Mouse (Mus musculus) midbrain, postnatal 0 days (tissue): ENCODE data around the gene Erv3. TPM values are rescaled to one million over a fixed set of nuclear protein-coding genes. Genes with fewer than 3 reads are reported as not detected.

ENCODE experiments used
- ATAC-seq: fragments of 200-750 bp; cut with Nextera tagmentation; 2 replicates; pipeline ENCODE4 v1.8.0; 2017; ENCODE audit warnings: moderate number of reproducible peaks, mild to moderate bottlenecking, moderate TSS enrichment, moderate library complexity; ENCODE audit not compliant: low FRiP score
- DNase-seq: peaks from one replicate; pipeline ENCODE4 v3.0.0-alpha.2; 2015; ENCODE audit warnings: low spot score
- H3K27ac ChIP-seq: fragments of 300-500 bp; sonication (generic); 2 replicates; pipeline ENCODE4 v1.5.1; 2014; ENCODE audit warnings: low read depth, mild to moderate bottlenecking, low read length, mixed read lengths
- H3K27me3 ChIP-seq: fragments of 300-500 bp; sonication (generic); 2 replicates; pipeline ENCODE4 v1.6.1; 2014; ENCODE audit warnings: low read length, control low read depth, mixed read lengths; ENCODE audit not compliant: insufficient read depth
- H3K36me3 ChIP-seq: fragments of 300-500 bp; sonication (generic); 2 replicates; pipeline ENCODE4 v1.6.1; 2014; ENCODE audit warnings: low read length, control low read depth, mixed read lengths; ENCODE audit not compliant: insufficient read depth
- H3K4me1 ChIP-seq: fragments of 300-500 bp; sonication (generic); 2 replicates; pipeline ENCODE4 v1.6.1; 2014; ENCODE audit warnings: mild to moderate bottlenecking, control low read depth, antibody characterized with exemption, low read length, mixed read lengths; ENCODE audit not compliant: insufficient read depth
- H3K4me2 ChIP-seq: fragments of 300-500 bp; sonication (generic); 2 replicates; pipeline ENCODE4 v1.6.1; 2014; ENCODE audit warnings: low read depth, mild to moderate bottlenecking, low read length, mixed read lengths; ENCODE audit not compliant: poor library complexity, severe bottlenecking
- H3K4me3 ChIP-seq: fragments of 300-500 bp; sonication (generic); 2 replicates; pipeline ENCODE4 v1.5.1; 2014; ENCODE audit warnings: low read depth, mild to moderate bottlenecking, low read length, moderate library complexity
- H3K9ac ChIP-seq: fragments of 300-500 bp; sonication (generic); replicated peaks from 2 replicates; pipeline ENCODE4 v1.6.1; 2014; ENCODE audit warnings: mild to moderate bottlenecking, low read length, moderate library complexity, mixed read lengths; ENCODE audit not compliant: poor library complexity, severe bottlenecking
- H3K9me3 ChIP-seq: fragments of 300-500 bp; sonication (generic); 2 replicates; pipeline ENCODE4 v1.6.1; 2016; ENCODE audit warnings: low read length, control low read depth
- CTCF ChIP-seq: IDR thresholded peaks from 2 replicates; pipeline ENCODE4 v1.5.1; 2016; ENCODE audit warnings: antibody characterized with exemption, mild to moderate bottlenecking
- WGBS: fragments of 180-500 bp; shearing (Covaris S2); extraction: QIAGEN DNeasy Blood & Tissue Kit; methylation state at CpG from one replicate; pipeline ENCODE4 v1.1.7; 2014; 5-methylcytosine and 5-hydroxymethylcytosine counted together
- polyA plus RNA-seq: library from polyadenylated mRNA; unstranded; fragments of >200 nt; fragmentation: Nextera tagmentation; extraction: Ambion mirVana; gene quantifications from 2 replicates; pipeline ENCODE4 v1.2.1, GENCODE M21; 2015
- total RNA-seq: library from RNA; depleted of rRNA; stranded (reverse); fragments of >200 nt; gene quantifications from 2 replicates; pipeline ENCODE4 v1.2.3, GENCODE M21; 2014; rRNA removed

The Erv3 gene
- total RNA-seq (not detected in 2 replicates), polyA plus RNA-seq (not detected in 2 replicates)

DNA sequence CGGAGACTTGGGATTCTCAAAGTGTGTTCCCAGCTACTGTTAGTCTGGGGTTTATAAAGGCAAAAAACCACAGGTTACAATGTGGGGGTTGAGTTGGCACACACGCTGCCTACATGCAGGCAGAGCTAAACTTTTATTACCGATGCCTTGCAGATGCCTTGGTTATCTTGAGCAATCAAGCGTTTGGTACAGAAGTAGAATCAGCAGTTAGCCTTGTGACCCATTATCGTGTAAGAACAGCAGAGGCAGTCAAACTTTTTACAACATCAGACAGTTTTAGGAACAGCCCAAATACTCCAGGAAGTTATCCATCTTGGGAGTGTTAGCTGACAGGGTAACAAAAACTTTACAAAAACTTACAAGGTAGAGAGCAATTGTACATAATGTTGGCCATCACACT is at the start of gene Erv3:
TSS of gene Erv3 (minus strand) at position 27 of the 400 bp plus-strand sequence.
- no peak for ATAC-seq
- 97% methylated on average over 5 of the region's 5 CpGs for WGBS

DNA sequence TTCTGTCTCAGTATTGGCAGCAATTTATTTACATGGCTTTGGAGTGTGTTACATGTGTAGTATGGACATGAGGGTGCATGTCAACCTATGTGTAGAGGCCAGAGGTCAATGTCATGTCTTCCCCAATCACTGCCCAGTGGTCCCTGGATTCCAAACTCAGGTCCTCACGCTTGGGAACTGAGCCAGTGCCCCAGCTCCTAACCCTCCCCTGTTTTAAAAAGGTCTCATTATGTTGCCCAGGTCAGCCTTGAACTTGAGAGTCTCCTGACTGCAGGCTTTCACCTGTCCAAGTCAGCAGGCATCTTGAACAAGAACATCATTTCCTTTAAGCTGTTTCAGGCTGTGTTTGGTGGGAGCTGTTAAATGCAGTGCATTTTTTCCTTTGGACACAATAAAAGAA is 49.4 kb upstream of the Erv3 start:
- no peak overlapping the region for H3K4me3 ChIP-seq
- no peaks in the 10 kb centered on the region for H3K27me3 ChIP-seq
- H3K4me1 ChIP-seq: peaks cover 11% of the 10 kb centered on the region
- TF ChIP-seq CTCF: no peak
- H3K36me3 ChIP-seq: no peaks in the 10 kb centered on the region
- H3K9me3 ChIP-seq: no peaks in the 10 kb centered on the region
- WGBS: 72% methylated on average over 1 of the region's 1 CpGs
- DNase-seq: no peak
- H3K4me2 ChIP-seq: no peak overlapping the region
- no peak overlapping the region for H3K27ac ChIP-seq
- no peak overlapping the region for H3K9ac ChIP-seq
- no peak for ATAC-seq

More for the DNA sequence above, at the start of gene Erv3:
- no peak for TF ChIP-seq CTCF
- no peak within 1 kb of the TSS for H3K9ac ChIP-seq
- H3K27ac ChIP-seq: no peak within 1 kb of the TSS
- H3K4me2 ChIP-seq: no peak within 1 kb of the TSS
- no peak within 1 kb of the TSS for H3K4me3 ChIP-seq
- no peaks in the 10 kb centered on the region for H3K9me3 ChIP-seq
- no peaks in the 10 kb centered on the region for H3K36me3 ChIP-seq
- no peak for DNase-seq
- H3K4me1 ChIP-seq: no peaks in the 10 kb centered on the region
- no peaks in the 10 kb centered on the region for H3K27me3 ChIP-seq

DNA sequence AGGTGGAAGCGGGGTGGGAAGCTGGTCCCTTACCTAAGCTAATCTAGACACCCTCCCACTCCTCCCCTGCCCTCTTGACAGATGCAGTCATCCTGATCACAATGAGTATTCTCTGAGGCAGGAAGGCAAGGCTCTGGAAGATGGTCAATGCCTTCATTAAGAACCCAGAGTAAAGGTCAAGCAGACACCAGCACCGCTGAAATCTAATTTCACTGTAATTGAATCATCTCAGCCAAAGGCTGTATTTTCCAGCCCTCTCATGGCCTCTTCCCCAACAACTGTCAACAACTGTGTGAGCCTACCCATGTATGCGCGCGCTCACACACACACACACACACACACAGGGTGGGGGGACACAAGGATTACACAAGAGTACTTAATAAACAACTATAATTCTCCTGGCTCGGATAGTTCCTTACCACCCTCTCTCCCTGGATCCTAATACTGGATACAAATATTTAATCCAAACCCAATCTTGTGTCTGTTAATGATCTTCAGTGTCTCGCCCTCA is 48.9 kb upstream of the Erv3 start:
- no peak overlapping the region for H3K4me2 ChIP-seq
- H3K27me3 ChIP-seq: no peaks in the 10 kb centered on the region
- 86% methylated on average over 7 of the region's 7 CpGs for WGBS
- H3K9ac ChIP-seq: no peak overlapping the region
- DNase-seq: no peak
- H3K9me3 ChIP-seq: no peaks in the 10 kb centered on the region
- H3K4me1 ChIP-seq: peaks cover 11% of the 10 kb centered on the region
- no peak overlapping the region for H3K4me3 ChIP-seq
- no peak for TF ChIP-seq CTCF
- no peak for ATAC-seq
- no peak overlapping the region for H3K27ac ChIP-seq
- H3K36me3 ChIP-seq: no peaks in the 10 kb centered on the region

GRCm38 (mm10) chr2:131907311-131907710 is 47.8 kb upstream of the Erv3 start:
- no peak overlapping the region for H3K4me3 ChIP-seq
- 87% methylated on average over 5 of the region's 5 CpGs for WGBS
- H3K4me2 ChIP-seq: no peak overlapping the region
- DNase-seq: no peak
- peaks cover 11% of the 10 kb centered on the region for H3K4me1 ChIP-seq
- TF ChIP-seq CTCF: no peak
- H3K27me3 ChIP-seq: no peaks in the 10 kb centered on the region
- ATAC-seq: no peak
- no peak overlapping the region for H3K27ac ChIP-seq
- no peak overlapping the region for H3K9ac ChIP-seq
- H3K9me3 ChIP-seq: no peaks in the 10 kb centered on the region
- no peaks in the 10 kb centered on the region for H3K36me3 ChIP-seq

DNA sequence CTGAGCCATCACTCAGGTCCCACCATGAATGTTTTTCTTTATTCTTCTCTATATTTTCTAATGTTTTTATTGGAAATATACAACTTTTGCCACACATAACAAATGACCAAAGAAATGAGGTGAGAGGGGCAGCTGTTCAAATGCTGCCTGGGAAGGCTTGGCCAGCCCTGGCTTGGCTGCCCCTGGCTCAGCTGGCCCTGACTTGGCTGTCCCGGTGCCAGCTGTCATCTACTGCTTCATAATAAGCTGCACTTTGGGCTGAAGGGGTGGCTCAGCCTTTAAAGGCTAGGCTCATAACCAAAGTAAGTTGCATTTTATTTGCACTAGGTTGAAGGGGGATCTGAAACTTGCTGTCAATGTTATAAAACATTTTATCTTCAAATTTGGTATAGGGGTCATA is 47.3 kb upstream of the Erv3 start:
- H3K27me3 ChIP-seq: no peaks in the 10 kb centered on the region
- no peak overlapping the region for H3K27ac ChIP-seq
- no peak for TF ChIP-seq CTCF
- H3K36me3 ChIP-seq: no peaks in the 10 kb centered on the region
- WGBS: 71% methylated on average over 1 of the region's 1 CpGs
- DNase-seq (no peak), ATAC-seq (no peak)
- H3K4me3 ChIP-seq: no peak overlapping the region
- no peak overlapping the region for H3K9ac ChIP-seq
- no peak overlapping the region for H3K4me2 ChIP-seq
- H3K9me3 ChIP-seq: no peaks in the 10 kb centered on the region
- peaks cover 9% of the 10 kb centered on the region for H3K4me1 ChIP-seq

DNA sequence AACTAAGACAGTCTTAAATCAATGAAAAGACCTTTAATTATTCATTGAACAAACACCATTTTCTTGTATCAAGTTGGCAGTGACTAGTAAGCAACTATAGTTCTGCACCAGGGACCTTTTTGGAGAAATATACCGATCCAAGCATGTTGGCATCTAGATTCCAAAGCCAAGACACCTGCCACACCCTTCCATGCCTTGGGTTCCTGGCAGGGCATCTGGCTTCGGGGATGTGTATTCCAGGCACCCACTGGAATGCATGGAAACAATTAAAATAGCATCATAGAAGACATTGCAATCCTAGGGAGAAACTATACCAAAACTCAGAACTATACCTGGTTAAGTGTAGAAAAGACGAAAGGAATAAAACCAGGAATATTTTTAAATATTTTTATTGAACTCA is 46.7 kb upstream of the Erv3 start:
- no peak overlapping the region for H3K27ac ChIP-seq
- no peaks in the 10 kb centered on the region for H3K27me3 ChIP-seq
- no peak for DNase-seq
- H3K4me3 ChIP-seq: no peak overlapping the region
- H3K9me3 ChIP-seq: no peaks in the 10 kb centered on the region
- 94% methylated on average over 3 of the region's 3 CpGs for WGBS
- no peak for TF ChIP-seq CTCF
- H3K9ac ChIP-seq: no peak overlapping the region
- H3K36me3 ChIP-seq: no peaks in the 10 kb centered on the region
- no peak overlapping the region for H3K4me2 ChIP-seq
- H3K4me1 ChIP-seq: peaks cover 5% of the 10 kb centered on the region
- no peak for ATAC-seq
